23 mouse cellular contexts compared by ENCODE assay signal in the genomic region with DNA sequence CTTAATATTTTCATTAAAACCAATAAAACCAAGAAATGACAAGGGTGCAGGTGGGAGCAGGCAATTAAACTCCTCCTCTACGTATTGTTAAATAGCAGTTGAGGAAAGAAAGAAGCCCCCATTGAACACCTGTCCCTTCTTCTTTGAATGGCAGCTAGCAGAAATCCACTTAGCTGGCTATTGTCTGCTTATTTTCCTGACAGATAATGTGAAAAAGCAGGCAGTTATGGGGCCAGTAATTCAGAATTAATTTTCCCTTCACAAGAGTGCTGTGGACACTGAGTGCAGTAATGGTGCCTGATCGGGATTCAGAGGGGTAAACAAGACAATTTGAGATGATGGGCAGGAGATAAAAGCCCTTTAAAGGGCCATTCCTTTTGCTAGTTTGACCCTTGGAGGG.
A peak's percentile ranks its signal among the peaks of the same experiment; 100 is the strongest.
DNase-seq lines count a peak whose midpoint lies in the region; ATAC-seq lines count a peak whose summit lies in the region.
"Had no signal": no experiment of that assay in that cellular context is flagged by ENCODE, and none has a peak within 500 bp of the region (broad histone marks: within the 10 kb centered on the region; RNA-seq: fewer than 3 reads in every experiment).

No protein-coding gene starts in this region.

- H3K36me3 ChIP-seq in embryonic facial prominence, embryonic 11.5 days (replicated peaks; ENCODE audit: control insufficient read depth, insufficient read depth, low read depth, low read length) = no peaks in the 10 kb centered on the region
- no peaks in the 10 kb centered on the region for H3K36me3 ChIP-seq in embryonic facial prominence, embryonic 10.5 days (replicated peaks)
- no peaks in the 10 kb centered on the region for H3K36me3 ChIP-seq in neural tube, embryonic 13.5 days
- H3K36me3 ChIP-seq in neural tube, embryonic 15.5 days = no peaks in the 10 kb centered on the region
- no peaks in the 10 kb centered on the region for H3K36me3 ChIP-seq in hindbrain, embryonic 14.5 days (replicated peaks; ENCODE audit: control insufficient read depth, insufficient read depth)
- H3K36me3 ChIP-seq: stomach, embryonic 15.5 days had no signal

- peak; percentile 8 for DNase-seq in embryonic facial prominence, embryonic 11.5 days (ENCODE audit: low spot score)
- DNase-seq in embryonic facial prominence, embryonic 10.5 days (ENCODE audit: low spot score) = no peak
- DNase-seq in hindbrain, embryonic 14.5 days (ENCODE audit: low spot score) = no peak
- DNase-seq in lung, postnatal 10 days = no peak
- no peak for DNase-seq in gastrocnemius, adult 8-10 months (ENCODE audit: low spot score in 2 of 2)
- DNase-seq in ovary, postnatal 14 days (ENCODE audit: low spot score) = no peak
- DNase-seq: adrenal gland, adult 8-10 months; cerebellum, adult 11 months; cerebellum, postnatal 14 days; heart, postnatal 10 days; kidney, adult 18-20 months; kidney, postnatal 14 days; lung, adult 18-20 months; lung, postnatal 36 days; thymus, adult 18-20 months; thymus, postnatal 4 days had no signal

- no peak overlapping the region for H3K4me2 ChIP-seq in embryonic facial prominence, embryonic 11.5 days (ENCODE audit: low read depth, low read length)
- no peak overlapping the region for H3K4me2 ChIP-seq in neural tube, embryonic 13.5 days
- no peak overlapping the region for H3K4me2 ChIP-seq in neural tube, embryonic 15.5 days
- no peak overlapping the region for H3K4me2 ChIP-seq in hindbrain, embryonic 14.5 days (replicated peaks)
- H3K4me2 ChIP-seq: heart, embryonic 11.5 days; liver, embryonic 11.5 days; stomach, embryonic 15.5 days had no signal

- 44% methylated on average over 2 of the region's 2 CpGs for WGBS in embryonic facial prominence, embryonic 11.5 days
- 51% methylated on average over 2 of the region's 2 CpGs for WGBS in embryonic facial prominence, embryonic 10.5 days
- 22% methylated on average over 2 of the region's 2 CpGs for WGBS in neural tube, embryonic 13.5 days
- 19% methylated on average over 2 of the region's 2 CpGs for WGBS in neural tube, embryonic 15.5 days
- WGBS in hindbrain, embryonic 14.5 days = 24% methylated on average over 2 of the region's 2 CpGs

- H3K27me3 ChIP-seq in embryonic facial prominence, embryonic 11.5 days (ENCODE audit: control insufficient read depth, insufficient read depth, low read length) = no peaks in the 10 kb centered on the region
- H3K27me3 ChIP-seq in embryonic facial prominence, embryonic 10.5 days (replicated peaks; ENCODE audit: low read depth, poor library complexity, severe bottlenecking) = no peaks in the 10 kb centered on the region
- H3K27me3 ChIP-seq in neural tube, embryonic 13.5 days = no peaks in the 10 kb centered on the region
- no peaks in the 10 kb centered on the region for H3K27me3 ChIP-seq in neural tube, embryonic 15.5 days (replicated peaks)
- no peaks in the 10 kb centered on the region for H3K27me3 ChIP-seq in hindbrain, embryonic 14.5 days (ENCODE audit: control insufficient read depth, insufficient read depth, low read length)
- H3K27me3 ChIP-seq: Patski; stomach, embryonic 15.5 days had no signal

- no peaks in the 10 kb centered on the region for H3K4me1 ChIP-seq in embryonic facial prominence, embryonic 11.5 days (ENCODE audit: control insufficient read depth, insufficient read depth, low read length)
- H3K4me1 ChIP-seq in embryonic facial prominence, embryonic 10.5 days = peaks cover 15% of the 10 kb centered on the region
- peaks cover 16% of the 10 kb centered on the region for H3K4me1 ChIP-seq in neural tube, embryonic 13.5 days (replicated peaks)
- H3K4me1 ChIP-seq in neural tube, embryonic 15.5 days = peaks cover 11% of the 10 kb centered on the region
- H3K4me1 ChIP-seq in hindbrain, embryonic 14.5 days (replicated peaks; ENCODE audit: control insufficient read depth, insufficient read depth, low read length) = no peaks in the 10 kb centered on the region; the same call in 1 of the 2 replicates
- H3K4me1 ChIP-seq: stomach, embryonic 15.5 days had no signal

- no peak overlapping the region for H3K27ac ChIP-seq in embryonic facial prominence, embryonic 11.5 days (replicated peaks; ENCODE audit: low read depth, low read length)
- no peak overlapping the region for H3K27ac ChIP-seq in embryonic facial prominence, embryonic 10.5 days (replicated peaks)
- peak overlapping the region; percentile 54; the same call in 1 of the 2 replicates for H3K27ac ChIP-seq in neural tube, embryonic 13.5 days (replicated peaks)
- no peak overlapping the region for H3K27ac ChIP-seq in neural tube, embryonic 15.5 days (replicated peaks)
- peak overlapping the region; percentile 12; the same call in 1 of the 2 replicates for H3K27ac ChIP-seq in hindbrain, embryonic 14.5 days
- H3K27ac ChIP-seq: stomach, embryonic 15.5 days had no signal

- no peaks in the 10 kb centered on the region for H3K9me3 ChIP-seq in embryonic facial prominence, embryonic 11.5 days (replicated peaks; ENCODE audit: control insufficient read depth, low read length)
- H3K9me3 ChIP-seq in embryonic facial prominence, embryonic 10.5 days = no peaks in the 10 kb centered on the region
- H3K9me3 ChIP-seq in neural tube, embryonic 13.5 days = no peaks in the 10 kb centered on the region
- H3K9me3 ChIP-seq in neural tube, embryonic 15.5 days (replicated peaks) = no peaks in the 10 kb centered on the region
- no peaks in the 10 kb centered on the region for H3K9me3 ChIP-seq in hindbrain, embryonic 14.5 days (ENCODE audit: control insufficient read depth, low read length)
- H3K9me3 ChIP-seq: stomach, embryonic 15.5 days had no signal

- H3K4me3 ChIP-seq in embryonic facial prominence, embryonic 11.5 days (ENCODE audit: low read depth, low read length) = no peak overlapping the region
- no peak overlapping the region for H3K4me3 ChIP-seq in embryonic facial prominence, embryonic 10.5 days
- H3K4me3 ChIP-seq in neural tube, embryonic 13.5 days = no peak overlapping the region
- no peak overlapping the region for H3K4me3 ChIP-seq in neural tube, embryonic 15.5 days (replicated peaks)
- no peak overlapping the region for H3K4me3 ChIP-seq in hindbrain, embryonic 14.5 days (replicated peaks; ENCODE audit: low read length)
- H3K4me3 ChIP-seq: stomach, embryonic 15.5 days had no signal

- H3K9ac ChIP-seq in embryonic facial prominence, embryonic 11.5 days (replicated peaks; ENCODE audit: low read length) = no peak overlapping the region
- no peak overlapping the region for H3K9ac ChIP-seq in neural tube, embryonic 13.5 days
- H3K9ac ChIP-seq in neural tube, embryonic 15.5 days (replicated peaks) = no peak overlapping the region
- no peak overlapping the region for H3K9ac ChIP-seq in hindbrain, embryonic 14.5 days
- H3K9ac ChIP-seq: stomach, embryonic 15.5 days had no signal

- ATAC-seq in embryonic facial prominence, embryonic 11.5 days (replicated peaks; ENCODE audit: insufficient number of reproducible peaks, low FRiP score, low TSS enrichment, low read depth) = no peak
- ATAC-seq in neural tube, embryonic 13.5 days (ENCODE audit: low read depth) = no peak
- ATAC-seq in neural tube, embryonic 15.5 days (ENCODE audit: low FRiP score) = no peak
- no peak for ATAC-seq in hindbrain, embryonic 14.5 days (ENCODE audit: low FRiP score)
- ATAC-seq: CD4-positive, CD25-positive, alpha-beta regulatory T cell, adult 4 months; Patski had no signal

Comparison
In these comparisons a context has a peak if more than half of its experiments do, and no peak if none do; other contexts are left out.
1. H3K27ac ChIP-seq: peak in neural tube, embryonic 13.5 days (single experiment) and hindbrain, embryonic 14.5 days (single experiment); none in embryonic facial prominence, embryonic 11.5 days (single experiment), embryonic facial prominence, embryonic 10.5 days (single experiment) and neural tube, embryonic 15.5 days (single experiment).